Mouse (Mus musculus): ENCODE measurements around the gene Arhgap33. TPM values are rescaled to one million over a fixed set of nuclear protein-coding genes. Genes with fewer than 3 reads are reported as not detected.

Arhgap33 gene
- polyA plus RNA-seq, 1 experiment from 2014 or later, result 2.1 TPM

DNA sequence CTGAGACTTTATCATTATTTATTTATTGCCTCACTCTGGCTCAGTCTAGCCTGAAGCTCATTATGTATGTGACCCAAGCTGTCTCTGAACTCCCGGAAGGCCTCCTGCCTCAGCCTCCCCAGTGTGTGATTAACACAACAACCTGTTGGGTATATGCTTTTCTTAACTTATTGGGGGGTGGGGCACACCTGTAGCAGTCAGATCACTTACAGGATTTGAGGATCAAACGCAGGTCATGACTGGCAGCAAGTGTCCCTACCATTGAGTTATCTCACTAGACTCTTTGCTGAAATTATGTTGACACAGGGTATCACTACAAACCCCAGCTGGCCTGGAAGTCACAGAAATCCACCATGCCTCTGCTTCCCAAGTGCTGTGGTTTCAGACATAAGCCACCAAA, 25.4 kb upstream of the Arhgap33 start:
- no peak for TF ChIP-seq CTCF (IDR thresholded peaks at IDR 0.05)
- no peak for TF ChIP-seq EP300 (IDR thresholded peaks at IDR 0.05)
- Histone ChIP-seq H3K4me2 (replicated peaks; ENCODE audit: low read depth, low read length) (no peak overlapping the region; the same call in 1 of the 2 replicates), H3K9ac (replicated peaks; ENCODE audit: low read depth) (no peak overlapping the region), H3K27ac (ENCODE audit: low read length) (no peak overlapping the region), H3K4me3 (ENCODE audit: low read depth, low read length) (no peak overlapping the region), H3K4me1 (ENCODE audit: insufficient read depth, low read depth, low read length) (peaks cover 12% of the 10 kb centered on the region; the same call in 1 of the 2 replicates), H3K9me3 (ENCODE audit: low read length) (no peaks in the 10 kb centered on the region), H3K36me3 (ENCODE audit: insufficient read depth, low read length) (peaks cover 15% of the 10 kb centered on the region), H3K27me3 (replicated peaks; ENCODE audit: insufficient read depth, low read length) (no peaks in the 10 kb centered on the region)
- ATAC-seq, result no peak
- peak; percentile 15 for DNase-seq (ENCODE audit: low spot score)
- 61% methylated on average over 2 of the region's 2 CpGs for WGBS

DNA sequence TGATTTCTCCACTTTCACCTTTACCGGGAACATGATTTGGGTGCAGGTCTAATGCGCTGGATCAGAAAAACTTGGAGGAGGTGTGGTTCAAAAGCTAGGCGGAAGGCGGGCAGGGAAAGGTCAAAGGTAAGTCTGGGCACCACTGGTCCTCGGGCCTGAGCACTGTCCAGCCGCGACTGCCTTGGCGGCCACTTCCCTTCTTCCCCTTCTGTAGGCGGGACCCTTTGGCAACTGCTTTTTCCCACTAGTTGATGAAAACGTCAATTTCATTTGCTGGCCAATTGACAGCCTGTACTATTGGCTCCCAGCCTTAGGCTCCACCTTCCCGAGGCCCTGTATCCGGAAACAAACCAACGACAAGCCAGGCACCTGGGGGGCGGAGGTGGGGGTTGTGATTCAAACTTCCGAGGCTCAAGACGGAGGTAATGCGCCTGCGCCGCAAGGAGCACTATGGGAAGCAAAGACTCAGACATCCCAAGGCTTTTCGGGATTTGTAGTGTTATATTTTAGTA, 24.6 kb upstream of the Arhgap33 start, which contains the start of gene Lin37:
Gene Lin37, minus strand, starts transcription at position 396 of the 512 bp plus-strand sequence.
- TF ChIP-seq CTCF (IDR thresholded peaks at IDR 0.05) (no peak), EP300 (IDR thresholded peaks at IDR 0.05) (no peak)
- H3K4me3 ChIP-seq (ENCODE audit: low read depth, low read length), result peak within 1 kb of the TSS; percentile 49
- WGBS, result 1% methylated on average over 20 of the region's 20 CpGs

DNA sequence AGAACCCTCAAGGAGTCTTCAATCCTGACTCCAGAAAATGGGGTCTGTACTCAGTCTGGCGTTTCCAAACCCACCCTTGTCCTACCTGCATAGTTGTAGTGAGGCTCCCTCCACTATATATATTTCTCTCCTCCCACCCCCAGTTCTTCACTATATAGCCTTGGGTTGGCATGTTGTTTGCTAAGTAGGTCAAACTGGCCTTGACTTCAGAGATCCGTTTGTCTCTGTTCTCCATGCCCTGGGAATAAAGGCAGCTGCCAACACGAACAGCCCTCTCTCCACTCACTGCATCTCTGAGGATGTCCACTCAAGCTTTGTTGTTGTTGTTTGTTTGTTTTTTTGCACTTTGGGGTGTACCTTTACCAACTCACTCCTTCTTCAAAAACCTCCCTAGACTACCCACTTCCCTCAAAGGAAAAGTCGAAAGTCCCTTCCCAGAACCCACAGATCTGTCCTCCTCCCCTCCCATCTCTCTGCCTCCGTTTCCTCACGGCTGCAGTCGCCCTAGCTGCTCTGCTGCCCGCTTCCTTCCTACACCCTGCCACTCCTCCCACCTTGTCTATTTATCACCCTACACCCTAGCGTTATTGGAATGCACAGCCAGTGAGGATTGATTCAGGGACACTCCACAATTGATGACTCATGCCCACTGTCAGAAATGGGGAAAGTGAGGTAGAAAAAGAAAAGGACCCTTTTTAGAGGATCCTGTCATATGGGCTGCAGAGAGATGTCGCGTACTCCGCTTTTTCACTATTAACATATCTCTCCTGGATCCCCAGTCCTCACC, 24.0 kb upstream of the Arhgap33 start:
- TF ChIP-seq CTCF (IDR thresholded peaks at IDR 0.05) (no peak), EP300 (IDR thresholded peaks at IDR 0.05) (no peak)
- H3K9ac ChIP-seq (replicated peaks; ENCODE audit: low read depth), result peak overlapping the region; percentile 55
- peaks cover 12% of the 10 kb centered on the region; the same call in 1 of the 2 replicates for H3K4me1 ChIP-seq (ENCODE audit: insufficient read depth, low read depth, low read length)
- ATAC-seq, result no peak
- peak overlapping the region; percentile 57 for H3K27ac ChIP-seq (ENCODE audit: low read length)
- no peaks in the 10 kb centered on the region for H3K9me3 ChIP-seq (ENCODE audit: low read length)
- H3K27me3 ChIP-seq (replicated peaks; ENCODE audit: insufficient read depth, low read length), result no peaks in the 10 kb centered on the region
- peak overlapping the region; percentile 64 for H3K4me2 ChIP-seq (replicated peaks; ENCODE audit: low read depth, low read length)
- H3K36me3 ChIP-seq (ENCODE audit: insufficient read depth, low read length), result peaks cover 14% of the 10 kb centered on the region; the same call in 1 of the 2 replicates
- peak; percentile 31 for DNase-seq (ENCODE audit: low spot score)
- 9% methylated on average over 12 of the region's 12 CpGs for WGBS
- H3K4me3 ChIP-seq (ENCODE audit: low read depth, low read length), result peak overlapping the region; percentile 49

More for the DNA sequence above, 24.6 kb upstream of the Arhgap33 start, which contains the start of gene Lin37:
- no peaks in the 10 kb centered on the region for H3K9me3 ChIP-seq (ENCODE audit: low read length)
- peak within 1 kb of the TSS; percentile 57 for H3K27ac ChIP-seq (ENCODE audit: low read length)
- H3K36me3 ChIP-seq (ENCODE audit: insufficient read depth, low read length), result peaks cover 14% of the 10 kb centered on the region; the same call in 1 of the 2 replicates
- DNase-seq (ENCODE audit: low spot score), result peak; percentile 99
- H3K27me3 ChIP-seq (replicated peaks; ENCODE audit: insufficient read depth, low read length), result no peaks in the 10 kb centered on the region
- peak within 1 kb of the TSS; percentile 55 for H3K9ac ChIP-seq (replicated peaks; ENCODE audit: low read depth)
- peaks cover 12% of the 10 kb centered on the region; the same call in 1 of the 2 replicates for H3K4me1 ChIP-seq (ENCODE audit: insufficient read depth, low read depth, low read length)
- ATAC-seq, result peak; percentile 89
- H3K4me2 ChIP-seq (replicated peaks; ENCODE audit: low read depth, low read length), result peak within 1 kb of the TSS; percentile 64

DNA sequence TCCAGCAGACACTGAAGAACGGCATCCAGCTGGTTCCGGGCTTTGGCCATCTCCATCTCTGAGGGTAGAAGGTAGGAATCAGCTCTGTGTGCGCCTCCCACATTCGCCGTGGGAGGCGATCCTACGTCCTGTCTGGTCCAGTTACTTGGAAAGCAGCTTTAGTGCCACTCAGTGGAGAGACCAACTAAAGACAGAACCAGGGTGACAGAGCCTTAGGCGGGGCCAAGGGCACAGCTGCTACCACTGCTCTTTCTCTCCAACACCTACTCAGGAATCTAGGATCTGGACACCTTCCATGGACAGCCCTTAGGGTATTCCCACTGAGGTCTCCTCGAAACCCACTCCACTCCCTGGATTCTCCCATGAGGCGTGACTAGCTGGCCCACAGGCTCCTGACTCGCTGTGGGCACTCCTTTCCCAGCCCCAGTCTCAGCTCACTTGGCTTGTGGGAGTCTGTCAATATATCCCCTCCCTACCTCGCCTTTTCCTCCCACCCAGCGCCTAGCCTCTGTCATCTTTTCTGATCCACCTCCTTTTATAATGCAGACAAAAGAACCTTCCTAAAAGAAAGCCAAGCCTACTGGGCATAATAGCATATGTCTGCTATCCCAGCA, 23.1 kb upstream of the Arhgap33 start:
- Histone ChIP-seq H3K36me3 (ENCODE audit: insufficient read depth, low read length) (peaks cover 14% of the 10 kb centered on the region; the same call in 1 of the 2 replicates), H3K4me2 (replicated peaks; ENCODE audit: low read depth, low read length) (no peak overlapping the region), H3K4me3 (ENCODE audit: low read depth, low read length) (no peak overlapping the region), H3K9ac (replicated peaks; ENCODE audit: low read depth) (no peak overlapping the region), H3K4me1 (ENCODE audit: insufficient read depth, low read depth, low read length) (peaks cover 19% of the 10 kb centered on the region; the same call in 1 of the 2 replicates), H3K9me3 (ENCODE audit: low read length) (no peaks in the 10 kb centered on the region), H3K27ac (ENCODE audit: low read length) (no peak overlapping the region), H3K27me3 (replicated peaks; ENCODE audit: insufficient read depth, low read length) (no peaks in the 10 kb centered on the region)
- DNase-seq (ENCODE audit: low spot score) (no peak), ATAC-seq (no peak)
- 89% methylated on average over 13 of the region's 13 CpGs for WGBS
- TF ChIP-seq CTCF (IDR thresholded peaks at IDR 0.05) (no peak), EP300 (IDR thresholded peaks at IDR 0.05) (no peak)

- Histone ChIP-seq H3K4me3 (ENCODE audit: low read depth, low read length) (no peak overlapping the region), H3K9ac (replicated peaks; ENCODE audit: low read depth) (no peak overlapping the region), H3K27ac (ENCODE audit: low read length) (no peak overlapping the region), H3K4me1 (ENCODE audit: insufficient read depth, low read depth, low read length) (peaks cover 24% of the 10 kb centered on the region; the same call in 1 of the 2 replicates), H3K36me3 (ENCODE audit: insufficient read depth, low read length) (peaks cover 14% of the 10 kb centered on the region; the same call in 1 of the 2 replicates), H3K9me3 (ENCODE audit: low read length) (no peaks in the 10 kb centered on the region), H3K27me3 (replicated peaks; ENCODE audit: insufficient read depth, low read length) (no peaks in the 10 kb centered on the region), H3K4me2 (replicated peaks; ENCODE audit: low read depth, low read length) (no peak overlapping the region)
- ATAC-seq, result no peak
- 93% methylated on average over 17 of the region's 18 CpGs for WGBS
- peak; percentile 21 for DNase-seq (ENCODE audit: low spot score)
- TF ChIP-seq CTCF (IDR thresholded peaks at IDR 0.05), result peak; percentile 39
- no peak for TF ChIP-seq EP300 (IDR thresholded peaks at IDR 0.05)
These were observed 22.2 kb upstream of the Arhgap33 start for GRCm38 (mm10) chr7:30556894-30557536.
